Mouse (Mus musculus) testis, postnatal 14 days (tissue): ENCODE results near the gene Xrcc3.
A peak's percentile ranks its signal among the peaks of the same experiment; 100 is the strongest.

ENCODE experiments used
- DNase-seq: peaks from one replicate; pipeline ENCODE4 v3.0.0; 2021; ENCODE audit warnings: low spot score

Xrcc3 gene

GRCm38 (mm10) chr12:111774156-111774555 lies 39.5 kb downstream of the Xrcc3 start:
- DNase-seq = no peak

DNA sequence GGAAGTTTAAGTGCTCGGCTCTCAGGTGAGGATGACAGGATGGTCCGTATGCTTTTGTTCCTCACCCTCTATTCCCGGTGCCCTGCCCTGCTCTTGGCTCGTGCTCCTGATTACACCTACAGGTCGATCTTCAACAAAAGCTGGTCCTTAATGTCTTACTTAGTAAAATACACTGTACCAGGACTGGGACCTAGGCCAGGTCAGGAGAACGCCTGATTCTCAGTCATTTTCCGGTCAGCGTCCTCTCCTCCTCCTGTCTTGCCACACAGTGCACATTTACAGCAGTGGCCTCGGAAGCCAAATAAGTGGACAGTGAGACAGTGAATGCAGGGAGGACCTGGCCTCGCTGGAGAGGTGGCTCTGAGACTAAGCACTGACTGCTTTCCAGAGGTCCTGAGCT lies 43.0 kb downstream of the Xrcc3 start:
- DNase-seq = no peak

DNA sequence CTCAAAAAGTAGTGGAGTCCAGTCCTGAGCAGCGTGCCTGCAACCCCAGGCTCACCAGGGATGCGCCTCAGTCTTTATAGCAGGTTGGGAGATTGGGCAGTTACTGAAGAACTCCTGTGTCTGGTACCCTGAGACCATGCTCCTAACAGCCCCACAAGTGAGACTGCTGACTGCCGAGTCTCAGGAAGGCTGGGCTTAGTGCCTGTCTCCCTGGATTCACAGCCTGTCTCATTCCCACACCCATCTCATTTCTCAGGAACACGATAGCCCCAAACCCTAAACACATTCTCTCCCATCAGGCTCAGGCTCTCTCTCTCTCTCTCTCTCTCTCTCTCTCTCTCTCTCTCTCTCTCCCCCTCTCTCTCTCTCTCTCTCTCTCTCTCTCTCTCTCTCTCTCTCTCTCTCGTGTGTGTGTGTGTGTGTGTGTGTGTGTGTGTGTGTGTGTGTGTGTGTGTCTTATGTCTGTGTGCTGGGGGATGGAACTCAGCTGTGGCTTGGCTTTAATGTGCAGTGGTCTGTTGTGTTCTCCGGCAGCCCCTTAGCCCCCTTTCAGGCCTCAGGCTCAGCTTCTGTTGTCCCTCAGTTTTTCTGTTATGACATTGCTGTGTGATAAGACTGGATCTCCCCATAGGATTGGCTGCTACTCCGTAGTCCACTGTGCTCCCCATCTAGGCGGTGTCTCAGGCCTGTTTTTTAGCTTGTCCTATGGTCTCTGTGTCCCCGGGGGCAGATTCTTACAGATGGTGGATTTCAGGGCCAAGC lies 43.7 kb downstream of the Xrcc3 start:
- DNase-seq = no peak

GRCm38 (mm10) chr12:111769306-111769705 lies 44.4 kb downstream of the Xrcc3 start:
- no peak for DNase-seq

DNA sequence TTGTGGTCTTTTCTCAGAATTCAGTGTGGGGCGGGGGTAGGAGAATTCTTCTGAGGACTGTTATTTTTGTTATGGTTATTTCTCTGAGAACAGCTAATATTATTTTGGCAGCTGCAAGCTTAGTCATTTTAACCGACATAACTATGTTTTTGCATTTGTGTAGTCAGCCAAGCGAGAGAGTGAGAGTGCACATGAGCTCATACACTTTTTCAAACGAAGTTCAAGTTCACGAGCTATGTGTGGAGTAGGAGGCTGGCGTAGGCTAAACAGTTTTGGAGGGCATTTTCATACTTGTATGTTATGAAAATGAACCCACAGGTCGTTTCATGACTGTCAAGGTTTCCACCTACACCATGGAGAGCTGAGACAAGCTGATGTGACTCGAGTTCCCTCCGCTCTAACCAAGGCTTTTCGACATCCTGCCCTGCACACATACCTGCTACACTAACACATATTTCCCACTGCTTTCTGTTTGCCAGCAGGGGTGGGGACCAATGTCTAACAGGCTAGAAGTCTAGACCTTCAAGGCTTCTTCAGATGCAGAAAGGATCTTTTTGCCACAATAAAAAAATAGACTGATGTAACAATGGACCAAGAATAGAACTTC lies 45.2 kb downstream of the Xrcc3 start:
- no peak for DNase-seq

GRCm38 (mm10) chr12:111766313-111767236 lies 47.1 kb downstream of the Xrcc3 start:
- no peak for DNase-seq

- DNase-seq = no peak
Measured at GRCm38 (mm10) chr12:111762620-111763280, 50.9 kb downstream of the Xrcc3 start.

DNA sequence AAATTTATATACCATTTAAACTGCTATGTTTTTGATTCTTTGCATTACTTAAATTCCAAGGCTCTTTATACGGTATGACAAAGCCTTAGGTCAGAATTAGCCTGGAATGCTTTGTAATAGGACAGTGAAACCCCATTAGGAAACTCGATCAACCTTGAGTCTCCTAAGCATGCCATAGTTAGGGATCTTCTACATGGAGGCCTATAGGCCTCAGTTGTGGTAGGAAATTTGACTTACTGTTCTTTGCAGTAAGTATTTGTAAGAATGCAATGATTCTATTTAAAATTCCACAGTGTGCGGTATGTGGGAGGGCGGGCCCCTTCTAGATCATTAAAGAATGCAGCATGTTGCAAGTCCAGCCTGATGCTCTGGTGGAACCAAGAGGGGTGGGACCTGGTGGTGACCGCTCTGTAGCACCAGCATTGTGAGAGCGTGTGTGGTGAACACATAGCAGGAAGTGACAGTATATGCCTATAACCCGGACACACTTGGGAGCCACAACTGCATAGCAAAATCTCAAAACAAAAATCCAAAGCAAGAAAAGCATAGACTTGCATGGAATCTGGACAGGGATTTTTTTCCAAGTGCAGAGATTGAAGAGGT lies 53.3 kb downstream of the Xrcc3 start:
- no peak for DNase-seq

DNA sequence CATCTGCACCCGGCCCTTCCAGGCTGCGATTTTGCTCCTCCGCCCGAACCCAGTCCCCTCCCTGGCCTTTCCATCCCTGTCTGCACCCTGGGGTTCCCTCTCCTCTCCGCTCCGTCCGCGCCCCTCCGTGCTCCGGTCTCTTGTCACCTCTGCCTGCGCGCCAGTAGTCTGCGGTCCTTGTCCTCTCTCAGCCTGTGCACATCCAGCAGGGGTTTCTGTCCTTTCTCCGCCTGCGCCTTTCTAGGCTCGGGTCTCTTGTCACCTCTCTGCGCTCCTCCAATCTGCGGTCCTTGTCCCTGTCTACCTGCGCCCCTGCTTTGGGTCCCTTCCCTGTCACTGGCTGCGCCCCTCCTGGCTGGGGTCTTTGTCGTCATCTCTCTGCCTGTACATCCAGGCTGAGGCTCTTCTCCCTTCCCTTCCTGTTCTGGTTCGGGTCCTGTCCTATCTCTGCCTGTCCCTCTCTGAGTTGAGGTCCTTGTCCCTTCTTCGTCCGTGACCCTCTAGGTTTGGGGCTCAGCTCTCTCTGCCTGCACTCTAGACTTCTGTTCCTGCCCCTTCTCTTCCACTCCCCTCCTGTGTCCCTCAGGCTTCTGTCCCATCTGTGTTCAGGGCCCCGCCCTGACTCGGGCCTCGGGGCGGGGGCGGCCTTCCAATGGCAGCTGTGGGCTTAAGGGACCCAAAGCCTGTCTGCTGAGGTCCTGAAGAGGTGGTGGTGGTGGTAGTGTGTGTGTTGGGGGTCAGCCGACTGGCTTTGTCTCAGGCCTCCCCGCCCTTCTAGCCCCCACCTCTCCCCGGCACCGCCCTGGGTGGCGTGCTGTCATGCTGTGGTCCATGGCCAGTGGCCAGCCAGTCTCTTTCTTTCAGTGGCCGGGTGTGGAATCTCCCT lies 54.3 kb downstream of the Xrcc3 start:
- DNase-seq = no peak

GRCm38 (mm10) chr12:111758381-111759175 lies 55.1 kb downstream of the Xrcc3 start, which contains the start of gene Klc1:
TSS of gene Klc1 (plus strand) at chr12:111758849.
- peak; percentile 70 for DNase-seq

GRCm38 (mm10) chr12:111757561-111758325 lies 55.9 kb downstream of the Xrcc3 start:
- no peak for DNase-seq

DNA sequence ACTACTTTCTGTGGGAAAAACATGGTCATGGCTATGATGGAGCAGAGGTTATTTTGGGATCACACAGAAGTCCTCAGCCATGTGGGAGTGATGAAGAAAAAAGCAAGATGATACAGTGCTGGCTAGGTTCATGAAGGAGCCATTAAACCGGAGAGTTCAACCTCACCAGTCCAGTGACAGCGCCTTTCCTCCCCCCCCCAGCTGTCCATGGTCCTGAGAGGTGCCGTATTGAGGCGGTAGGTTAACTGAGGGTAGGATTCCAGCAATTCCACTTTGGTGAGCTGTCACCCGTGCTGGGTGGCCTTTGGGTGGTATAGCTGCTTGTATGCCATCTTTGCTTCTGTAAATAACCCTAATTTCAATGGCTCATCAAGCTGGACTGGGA lies 57.0 kb downstream of the Xrcc3 start:
- DNase-seq = no peak

DNA sequence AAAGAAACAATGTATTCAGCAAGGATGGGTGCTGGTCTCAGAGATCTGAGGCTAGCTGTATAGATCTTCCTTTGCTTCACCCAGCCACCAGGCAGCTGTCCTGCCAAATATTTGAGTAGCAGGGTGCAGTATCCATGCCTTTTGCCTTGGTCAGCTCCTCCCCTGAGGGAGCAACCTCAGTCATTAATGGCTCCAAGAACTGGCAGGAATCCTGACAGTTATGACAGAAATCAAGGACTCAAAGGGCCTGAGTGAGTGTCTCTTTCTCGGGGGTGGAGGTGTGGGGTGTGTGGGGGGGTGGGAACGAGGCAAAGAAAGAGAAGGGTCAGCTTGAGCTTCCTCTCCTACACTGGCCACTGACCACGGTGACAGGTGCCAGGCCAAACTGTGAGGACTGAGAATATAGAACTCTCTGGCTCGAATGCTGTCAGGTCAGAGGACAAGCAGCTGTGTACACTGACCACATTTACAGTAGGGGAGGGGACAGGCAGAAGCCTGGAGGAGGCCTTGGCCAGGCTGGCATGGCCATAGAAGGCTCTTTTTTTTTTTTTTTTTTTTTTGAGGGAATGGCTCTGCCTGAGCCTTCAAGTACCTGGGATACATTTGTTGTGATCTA lies 57.5 kb downstream of the Xrcc3 start:
- DNase-seq = no peak

DNA sequence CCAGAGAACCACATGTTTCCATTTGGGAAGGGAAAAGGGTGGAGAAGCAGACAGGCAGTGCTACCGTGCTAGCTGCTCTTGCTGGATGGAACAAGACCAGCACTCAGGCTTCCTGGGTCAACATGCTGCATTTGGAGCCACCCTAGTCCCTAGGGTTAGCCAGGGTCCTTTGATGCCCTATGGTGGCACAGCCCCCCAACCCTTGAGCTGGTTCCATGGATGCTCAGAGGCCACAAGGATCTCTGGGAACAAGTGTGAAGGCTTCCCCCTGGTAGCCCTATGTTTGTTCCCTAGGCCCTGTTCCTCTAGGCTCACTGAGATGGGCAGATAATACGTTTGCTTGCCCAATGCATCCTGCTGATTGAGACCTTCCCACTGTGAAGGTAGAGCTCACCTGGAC lies 58.4 kb downstream of the Xrcc3 start:
- no peak for DNase-seq

DNA sequence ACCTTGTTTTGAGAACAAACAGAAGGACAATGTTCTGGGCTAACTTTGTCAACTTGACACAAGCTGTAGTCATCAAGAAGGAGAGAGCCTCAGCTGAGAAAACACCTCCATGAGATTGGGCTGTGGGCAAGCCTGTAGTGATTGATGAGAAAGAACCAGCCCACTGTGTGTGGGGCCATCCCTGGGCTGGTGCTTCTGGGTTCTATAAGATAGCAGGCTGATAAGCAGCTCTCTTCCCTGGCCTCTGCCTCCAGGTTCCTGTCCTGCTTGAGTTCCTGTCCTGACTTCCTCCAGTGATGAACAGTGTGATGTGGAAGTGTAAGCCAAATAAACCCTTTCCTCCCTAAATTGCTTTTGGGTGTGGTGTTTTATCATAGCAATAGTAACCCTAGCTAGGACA lies 59.0 kb downstream of the Xrcc3 start:
- no peak for DNase-seq

GRCm38 (mm10) chr12:111753347-111753746 lies 60.3 kb downstream of the Xrcc3 start:
- no peak for DNase-seq
